Mouse (Mus musculus) brain, embryonic 14.5 days (tissue): Measurements from ENCODE around the gene Fam131c.

Source experiments
- CTCF ChIP-seq: fragments of 200-500 bp; IDR thresholded peaks from 2 replicates; pipeline ENCODE4 v1.5.1; 2012; ENCODE audit warnings: inconsistent platforms, mild to moderate bottlenecking, moderate library complexity, borderline replicate concordance; ENCODE audit not compliant: insufficient read depth, insufficient read length; ENCODE audit errors: extremely low read depth
- POLR2A ChIP-seq: fragments of 200-500 bp; IDR thresholded peaks from 2 replicates; pipeline ENCODE4 v1.6.1; 2012; ENCODE audit warnings: mild to moderate bottlenecking, inconsistent platforms, borderline replicate concordance; ENCODE audit not compliant: poor library complexity, insufficient read depth, insufficient read length, severe bottlenecking; ENCODE audit errors: extremely low read depth

DNA sequence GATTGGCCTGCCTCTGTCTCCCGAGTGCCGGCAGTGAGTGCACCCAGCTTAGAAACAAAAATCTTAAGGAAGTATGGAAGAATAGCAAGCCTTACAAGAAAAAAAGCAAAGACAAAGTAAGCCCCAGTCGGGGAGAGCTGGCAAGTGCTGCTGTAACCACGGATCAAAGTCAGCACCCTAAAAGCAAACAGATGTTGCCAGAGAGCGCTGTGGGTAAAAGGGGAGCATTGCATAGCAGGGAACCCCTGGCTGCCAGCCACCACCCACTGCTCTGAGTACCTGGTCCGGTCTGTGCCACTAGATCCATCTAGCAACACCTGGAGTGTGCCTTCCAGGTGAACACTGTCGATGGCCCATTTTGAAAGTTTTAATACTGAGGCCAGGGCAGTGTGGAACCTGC, 35.8 kb upstream of the Fam131c start:
- TF ChIP-seq POLR2A (no peak), CTCF (no peak)
